Mouse (Mus musculus) adrenal gland, postnatal 25 days (tissue): ENCODE data around the gene Xntrpc. TPM values are rescaled to one million over a fixed set of nuclear protein-coding genes. Genes with fewer than 3 reads are reported as not detected.
"Not testable (repeated sequence)": the region's sequence is repeated elsewhere in the genome, so short reads cannot be mapped to it uniquely, and the experiment has no call there.

Experiments used
- DNase-seq: peaks from one replicate; pipeline ENCODE4 v3.0.0; 2021; ENCODE audit warnings: mixed read lengths
- long read RNA-seq: library from polyadenylated mRNA; stranded (forward); transcript quantifications from one replicate; pipeline ENCODE4 v2.0.0, GENCODE M21; 2021
- total RNA-seq: library from RNA; stranded (reverse); gene quantifications from 2 replicates; pipeline ENCODE4 v1.2.3, GENCODE M21; 2021

Xntrpc gene
- 0.33 and 1.9 TPM in 2 replicates for total RNA-seq
- long read RNA-seq: 0 reads

DNA sequence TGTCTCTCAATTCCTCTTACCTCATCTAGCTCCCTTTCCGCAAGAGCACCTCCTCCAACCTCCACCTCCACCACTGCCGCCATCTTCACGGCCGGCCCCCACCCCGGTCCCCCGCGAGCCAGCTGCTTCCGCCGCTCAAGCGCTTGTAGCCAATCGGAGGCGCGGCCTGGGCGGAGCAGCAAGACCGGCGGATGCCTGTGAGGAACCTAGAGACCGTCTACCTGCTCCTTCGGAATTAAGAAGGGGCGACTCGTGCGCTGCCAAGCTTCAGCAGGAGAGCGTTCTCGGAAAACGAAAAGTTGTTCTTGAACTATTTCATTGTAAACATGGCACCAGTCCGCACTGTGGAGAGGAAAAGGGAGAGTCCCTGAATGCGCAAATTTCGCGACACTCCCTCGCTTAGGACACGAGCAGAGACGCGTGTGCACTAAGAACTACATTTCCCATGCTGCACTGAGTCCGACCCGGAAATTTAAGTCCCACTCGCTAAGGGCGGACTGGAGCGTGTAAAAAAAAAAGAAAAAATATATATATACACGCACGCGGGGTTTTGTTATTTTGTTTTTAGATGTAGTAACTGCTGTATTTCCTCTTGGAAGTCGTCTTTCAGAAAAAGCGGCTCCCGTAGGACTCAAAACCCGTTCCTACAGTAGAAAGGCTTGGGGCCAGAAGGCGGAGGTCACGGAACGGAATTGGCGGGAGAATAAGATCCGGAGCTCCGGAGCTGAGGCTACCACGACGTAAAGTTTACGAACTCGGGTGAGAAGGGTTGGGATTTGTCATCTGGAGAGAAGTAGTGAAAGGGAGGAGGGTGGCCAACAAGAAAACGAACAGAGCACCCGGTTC, at the start of gene Xntrpc, which contains the start of the genes Rnf121 and Xndc1:
Gene Xntrpc, plus strand, starts transcription at position 668 of the 846 bp plus-strand sequence.
Gene Rnf121, minus strand, starts transcription at position 424 of the 846 bp plus-strand sequence.
Gene Xndc1, plus strand, starts transcription at position 466 of the 846 bp plus-strand sequence.
- peak; percentile 94 for DNase-seq

DNA sequence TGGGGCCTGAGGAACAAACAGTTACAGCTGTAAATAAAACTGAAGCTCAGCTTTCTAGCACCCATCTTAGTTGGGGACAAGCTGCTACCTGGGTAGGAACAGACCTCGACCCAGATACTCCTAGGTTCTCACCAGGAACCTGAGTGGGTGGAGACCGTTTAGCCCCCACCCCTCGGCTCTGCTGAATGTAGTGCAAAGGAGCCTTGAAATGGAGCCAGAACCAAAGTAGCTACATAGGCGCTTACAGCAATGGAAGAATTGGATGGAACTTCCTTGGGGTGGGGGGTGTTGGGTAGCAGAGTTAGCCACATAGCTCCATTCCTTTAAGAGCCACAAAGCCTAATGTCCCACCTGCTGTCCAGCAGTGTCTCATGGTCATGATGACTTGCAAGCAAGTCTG, 48.6 kb upstream of the Xntrpc start:
- DNase-seq: no peak

DNA sequence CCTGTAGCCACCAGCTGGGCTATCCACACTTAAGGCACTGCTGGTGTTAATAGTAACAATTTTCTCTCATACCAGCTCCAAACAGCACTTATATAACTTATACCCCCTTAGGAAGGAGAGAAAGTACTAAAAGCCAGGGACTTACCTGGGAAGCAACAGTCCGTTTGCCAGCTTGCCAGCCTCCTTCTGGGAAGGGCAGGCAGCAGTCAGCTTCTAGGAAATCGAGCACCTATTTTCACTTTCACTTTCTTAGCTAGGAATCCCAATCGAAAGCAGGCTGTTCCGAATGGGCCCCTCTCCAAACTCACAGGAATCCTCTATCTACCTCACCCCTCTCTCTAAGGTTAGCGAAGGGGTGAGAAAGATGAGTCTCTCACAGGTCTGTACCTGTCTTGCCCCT, 48.1 kb upstream of the Xntrpc start:
- no peak for DNase-seq

DNA sequence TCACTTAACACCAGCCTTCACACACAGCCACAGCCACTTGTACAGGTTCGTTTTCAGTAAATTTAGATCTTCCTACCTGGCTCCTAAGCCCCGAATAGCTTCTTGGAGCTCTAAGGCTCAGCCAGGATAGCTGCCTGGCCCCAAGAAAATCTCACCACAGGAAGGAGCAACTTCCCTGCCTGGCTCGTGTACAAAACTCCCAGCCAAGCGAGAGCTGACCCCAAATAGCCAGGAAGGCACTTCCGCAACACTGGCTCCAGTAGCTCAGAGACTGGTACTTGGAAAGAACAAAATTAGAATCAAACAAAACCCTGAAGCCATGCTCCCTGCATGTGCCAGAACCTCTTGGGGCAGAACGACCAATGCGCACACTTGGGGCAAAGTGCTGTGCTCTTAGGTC, 47.5 kb upstream of the Xntrpc start:
- DNase-seq: no peak

GRCm38 (mm10) chr7:102018590-102018989, 46.9 kb upstream of the Xntrpc start, which contains the start of gene Il18bp:
Gene Il18bp (minus strand): TSS chr7:102018690.
- DNase-seq: no peak

DNA sequence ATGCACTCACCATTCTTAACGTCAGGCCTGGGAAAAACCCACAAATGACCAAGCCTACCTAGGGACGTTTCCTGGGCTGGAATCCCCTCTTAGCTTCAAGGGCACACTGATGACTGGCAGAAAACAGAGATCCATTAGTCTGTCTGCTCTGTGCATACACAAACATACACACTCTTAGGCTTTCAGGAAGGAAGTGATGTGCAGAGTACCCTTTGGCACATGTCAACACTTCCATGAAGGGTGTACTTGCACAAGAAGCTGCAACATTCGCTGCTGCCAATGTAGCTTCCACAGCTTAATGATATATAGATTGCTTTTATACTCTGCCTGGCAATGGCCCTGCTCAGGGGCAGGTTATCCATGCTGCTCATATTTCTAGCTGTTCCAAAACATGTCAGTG, 46.2 kb upstream of the Xntrpc start:
- DNase-seq: no peak

DNA sequence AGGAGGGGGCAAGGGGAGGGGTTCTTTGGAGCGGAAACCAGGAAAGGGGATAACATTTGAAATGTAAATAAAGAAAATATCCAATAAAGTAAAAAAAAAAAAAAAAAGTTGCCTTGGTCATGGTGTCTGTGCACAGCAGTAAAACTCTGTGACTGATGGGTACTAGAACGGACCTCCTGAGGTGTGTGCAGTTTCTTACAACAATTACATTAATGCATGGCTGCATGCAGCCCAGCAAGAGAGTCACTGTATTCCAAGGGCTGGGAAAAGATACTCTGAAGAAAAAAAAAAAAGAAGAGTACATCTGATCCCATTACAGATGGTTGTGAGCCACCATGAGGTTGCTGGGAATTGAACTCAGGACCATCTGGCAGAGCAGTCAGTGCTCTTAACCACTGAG, 44.6 kb upstream of the Xntrpc start:
- DNase-seq: not testable (repeated sequence)

DNA sequence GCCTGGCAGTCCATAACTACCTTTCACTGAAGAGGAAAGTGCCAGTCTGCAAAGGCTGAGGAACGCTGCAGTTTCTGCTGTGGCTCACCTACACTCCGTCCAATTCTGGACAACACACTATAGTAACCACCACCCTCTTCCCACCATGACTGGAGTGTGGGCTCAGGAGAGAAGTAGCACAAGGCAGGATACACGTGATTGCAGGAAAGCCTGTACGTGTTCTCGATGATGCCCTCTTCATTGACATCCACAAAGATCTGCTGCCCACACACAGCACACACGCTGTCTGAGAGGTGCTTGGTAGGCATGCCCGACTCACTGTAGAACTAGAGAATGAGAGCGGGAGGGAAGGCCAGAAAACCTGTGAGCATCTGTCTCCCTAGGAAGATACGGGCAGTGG, 41.7 kb upstream of the Xntrpc start:
- no peak for DNase-seq

DNA sequence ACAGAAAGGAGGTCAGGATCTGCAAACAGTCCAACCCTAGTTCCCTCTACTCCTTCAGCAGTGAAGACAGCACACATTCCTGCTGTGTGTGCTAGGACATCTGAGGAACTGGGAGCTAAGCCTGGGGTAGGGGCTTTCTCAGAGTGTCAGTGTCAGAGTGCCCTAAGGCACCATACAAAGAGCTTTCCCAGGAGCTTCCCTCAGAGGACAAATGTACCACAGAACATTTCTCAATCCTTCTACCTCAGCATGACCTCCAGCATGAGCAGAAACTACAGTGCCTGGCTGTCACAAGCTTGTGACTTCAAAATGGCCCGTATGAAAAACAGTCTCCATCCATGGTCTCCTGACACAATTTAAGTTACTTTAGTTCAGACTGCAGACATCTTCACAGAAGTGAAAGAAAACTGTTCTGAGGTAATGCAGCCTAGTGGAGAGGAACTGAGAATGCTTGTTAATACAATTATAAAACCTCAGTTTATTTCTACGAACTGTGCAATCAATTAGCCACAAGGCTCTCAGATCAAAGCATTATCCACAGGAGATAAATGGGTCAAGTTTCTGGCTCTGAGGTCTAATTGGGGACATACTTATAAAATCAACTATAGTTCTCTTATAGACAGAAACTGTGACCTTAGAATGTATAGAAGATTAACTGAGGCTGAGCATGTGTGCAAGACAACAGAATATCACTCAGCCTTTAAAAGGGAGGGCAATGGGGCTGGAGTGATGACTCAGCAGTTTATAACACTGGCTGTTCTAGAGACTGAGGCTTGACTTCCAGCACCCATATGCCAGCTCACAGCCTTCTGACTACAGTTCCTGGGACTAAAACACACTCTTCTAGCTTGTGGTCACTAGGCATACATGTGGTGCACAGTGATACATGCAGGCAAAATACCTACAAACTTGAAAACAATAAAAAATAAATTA, 40.1 kb upstream of the Xntrpc start:
- DNase-seq: no peak

DNA sequence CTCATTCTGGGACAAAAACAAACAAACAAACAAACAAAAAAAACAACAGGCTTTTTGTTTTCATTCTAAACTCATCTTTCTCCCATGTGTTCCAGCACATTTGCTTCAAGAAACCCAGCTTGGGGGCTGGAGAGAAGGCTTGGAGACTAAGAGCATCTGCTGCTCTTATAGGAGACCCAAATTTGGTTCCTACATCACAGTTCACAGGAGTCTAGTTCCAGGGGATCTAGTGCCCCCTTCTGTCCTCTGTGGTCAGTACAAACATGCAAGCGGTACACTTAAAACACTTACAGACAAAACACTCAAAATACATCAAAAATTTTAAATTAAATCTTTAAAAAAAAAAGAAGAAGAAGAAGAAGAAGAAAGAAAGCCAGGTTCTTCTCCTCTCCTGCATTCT, 30.6 kb upstream of the Xntrpc start:
- DNase-seq: no peak

DNA sequence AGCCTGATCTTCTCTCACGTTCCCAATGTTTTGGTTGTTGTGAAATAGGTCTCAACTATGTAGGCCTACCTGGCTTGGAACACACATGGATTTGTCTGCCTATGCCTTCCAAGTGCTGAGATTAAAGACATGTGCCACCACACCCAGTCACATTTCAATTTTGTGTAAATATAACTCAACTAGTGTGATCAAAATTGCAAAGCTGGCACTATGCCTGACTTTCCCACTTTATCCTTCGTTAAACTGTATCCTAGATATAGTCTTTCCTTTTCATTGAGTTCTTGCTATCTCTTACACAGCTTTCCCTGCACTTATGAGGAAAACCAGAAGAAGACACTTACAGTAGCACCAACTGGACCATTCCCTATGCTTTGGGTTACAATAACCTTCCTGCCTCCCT, 30.0 kb upstream of the Xntrpc start:
- DNase-seq: no peak

DNA sequence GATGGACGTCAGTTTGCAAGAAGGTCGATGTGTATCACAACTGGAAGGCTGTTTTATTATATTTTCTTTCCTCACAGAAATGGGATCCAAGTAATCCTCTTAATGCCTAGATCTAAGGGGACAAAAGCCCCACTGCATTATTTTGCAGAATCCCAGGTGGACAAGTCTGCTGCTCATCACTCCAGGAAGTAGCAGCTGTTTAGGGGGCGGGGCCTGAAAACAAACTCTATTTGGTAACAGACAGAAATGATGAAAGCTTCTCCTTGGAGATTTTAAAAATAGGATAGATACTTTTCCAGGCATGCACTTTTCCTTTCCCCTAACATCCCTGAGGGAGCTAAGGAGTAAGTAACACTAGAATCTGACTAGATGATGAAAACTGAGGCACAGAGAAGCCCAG, 28.2 kb upstream of the Xntrpc start:
- DNase-seq: no peak

DNA sequence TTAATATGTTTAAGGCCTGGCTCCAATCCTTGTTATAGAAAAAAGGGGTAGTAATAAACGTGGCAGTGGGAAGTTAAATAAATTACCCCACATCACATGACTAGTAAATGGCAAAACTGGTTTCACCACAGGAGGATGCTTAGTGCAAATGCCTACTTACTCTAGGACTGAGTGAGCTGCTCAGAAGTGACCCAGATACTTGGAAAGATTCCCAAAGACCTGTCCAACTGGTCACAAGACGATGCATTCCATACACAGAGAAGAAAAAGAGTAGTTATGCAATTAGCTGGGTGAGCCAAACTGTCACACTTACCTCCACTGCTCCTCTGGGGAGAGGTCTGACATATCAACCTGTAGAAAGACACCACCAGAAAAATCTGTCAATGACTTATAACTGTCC, 23.2 kb upstream of the Xntrpc start:
- no peak for DNase-seq

DNA sequence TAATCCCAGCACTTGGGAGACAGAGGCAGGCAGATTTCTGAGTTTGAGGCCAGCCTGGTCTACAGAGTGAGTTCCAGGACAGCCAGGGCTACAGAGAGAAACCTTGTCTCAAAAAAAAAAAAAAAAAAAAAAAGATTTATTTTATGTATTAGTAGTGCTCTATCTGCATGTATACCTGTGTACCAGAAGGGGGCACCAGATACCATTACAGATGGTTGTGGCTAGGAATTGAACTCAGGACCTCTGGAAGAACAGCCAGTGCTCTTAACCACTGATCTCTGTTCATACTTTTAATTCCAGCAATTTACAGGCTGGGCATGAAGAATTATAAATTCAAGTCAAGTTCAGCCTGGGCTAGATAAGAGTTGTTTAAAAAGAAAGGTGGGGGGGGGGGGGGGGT, 17.0 kb upstream of the Xntrpc start:
- not testable (repeated sequence) for DNase-seq

GRCm38 (mm10) chr7:102061353-102061752, 4.2 kb upstream of the Xntrpc start:
- no peak for DNase-seq

DNA sequence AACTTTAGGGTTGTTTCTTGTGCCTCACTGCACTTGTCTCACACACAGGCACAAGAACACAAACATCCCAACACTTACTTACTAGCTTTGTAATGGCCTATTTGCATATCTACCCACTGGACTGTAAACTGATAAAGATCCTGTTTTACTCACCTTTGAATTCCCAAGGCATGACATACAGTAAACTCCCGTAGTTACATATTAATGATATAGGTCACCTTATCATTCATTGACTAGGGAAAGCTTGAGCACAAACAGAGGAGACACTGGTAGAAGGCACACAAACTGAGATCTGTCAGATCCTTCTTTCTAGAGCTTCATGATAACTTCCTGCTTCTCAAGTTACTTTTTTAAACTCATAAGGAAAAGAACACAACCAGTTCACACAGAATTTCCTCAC, 3.3 kb upstream of the Xntrpc start:
- DNase-seq: no peak

GRCm38 (mm10) chr7:102063891-102064290, 1.6 kb upstream of the Xntrpc start:
- no peak for DNase-seq

GRCm38 (mm10) chr7:102064655-102065045, 863 bp upstream of the Xntrpc start:
- DNase-seq: no peak

DNA sequence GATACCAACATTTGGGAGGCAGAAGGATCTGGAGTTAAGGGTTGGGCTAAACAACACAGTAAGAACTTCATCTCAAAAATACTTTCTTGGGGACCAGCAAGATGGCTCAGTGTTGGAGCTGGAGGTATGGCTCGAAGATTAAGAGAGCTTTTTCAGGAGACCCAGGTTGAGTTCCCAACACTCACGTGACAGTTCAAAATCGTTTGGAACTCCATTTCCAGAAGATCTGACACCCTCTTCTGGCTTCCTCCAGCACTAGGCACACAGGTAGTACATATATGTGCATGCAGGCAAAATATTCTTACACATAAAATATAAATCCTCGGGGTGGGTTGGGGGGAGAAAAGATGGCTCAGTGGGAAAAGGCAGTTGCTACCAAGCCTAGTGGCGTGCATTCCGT, 850 bp downstream of the Xntrpc start:
- DNase-seq: no peak

DNA sequence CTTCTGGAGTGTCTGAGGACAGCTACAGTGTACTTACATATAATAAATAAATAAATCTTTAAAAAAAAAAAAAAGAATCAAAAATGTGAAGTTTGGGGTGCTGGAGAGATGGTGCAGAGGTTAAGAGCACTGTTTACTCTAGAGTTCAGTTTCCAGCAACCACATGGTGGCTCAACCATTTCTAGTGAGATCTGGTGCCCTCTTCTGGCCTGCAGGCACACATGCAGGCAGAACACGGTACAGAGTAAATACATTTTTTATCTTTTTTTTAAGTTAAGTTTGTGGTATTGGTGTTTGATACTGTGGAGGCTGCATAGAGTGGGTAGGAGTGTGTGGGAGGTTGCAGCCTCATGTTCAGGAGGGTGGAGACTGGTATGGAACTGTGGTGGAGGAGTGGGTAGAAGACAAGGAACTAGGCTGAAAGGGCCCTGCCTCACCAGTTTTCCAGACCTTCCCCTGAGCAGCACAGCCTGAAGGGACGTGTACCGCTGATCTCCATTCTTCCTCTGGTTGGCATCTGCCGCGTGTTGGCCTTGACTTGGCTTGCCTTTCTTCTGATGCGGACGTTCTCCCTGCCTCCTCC, 11.3 kb downstream of the Xntrpc start:
- DNase-seq: no peak

GRCm38 (mm10) chr7:102078517-102078916, 13.0 kb downstream of the Xntrpc start:
- DNase-seq: no peak

DNA sequence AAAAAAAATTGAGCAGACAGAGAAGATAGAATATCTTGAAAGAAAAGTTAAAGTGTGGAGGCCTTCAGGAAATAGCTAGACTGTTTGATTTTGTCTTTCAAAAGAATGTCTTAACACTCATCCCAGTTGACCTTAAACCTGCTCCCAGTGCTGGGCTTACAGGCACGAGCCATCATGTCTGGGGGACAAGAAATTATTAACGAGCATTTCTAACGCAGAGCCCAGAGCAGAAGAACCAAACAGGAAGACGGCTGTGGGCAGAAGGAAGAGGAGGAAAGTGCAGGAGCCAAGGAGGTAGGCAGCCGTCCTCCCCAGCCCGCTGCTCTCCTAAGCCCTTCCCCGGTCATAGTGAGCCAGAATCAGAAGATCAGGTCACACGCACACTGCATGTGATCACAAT, 14.8 kb downstream of the Xntrpc start:
- DNase-seq: no peak

- DNase-seq: no peak
Observed at GRCm38 (mm10) chr7:102081784-102082183, 16.3 kb downstream of the Xntrpc start.
